Mouse (Mus musculus) telencephalon, adult 2 months (tissue): ENCODE measurements around the gene Tmco4.

Experiments
- DNase-seq: peaks from one replicate; pipeline ENCODE4 v3.0.0-alpha.2; 2011; ENCODE audit warnings: low read depth, low spot score

Tmco4 gene

DNA sequence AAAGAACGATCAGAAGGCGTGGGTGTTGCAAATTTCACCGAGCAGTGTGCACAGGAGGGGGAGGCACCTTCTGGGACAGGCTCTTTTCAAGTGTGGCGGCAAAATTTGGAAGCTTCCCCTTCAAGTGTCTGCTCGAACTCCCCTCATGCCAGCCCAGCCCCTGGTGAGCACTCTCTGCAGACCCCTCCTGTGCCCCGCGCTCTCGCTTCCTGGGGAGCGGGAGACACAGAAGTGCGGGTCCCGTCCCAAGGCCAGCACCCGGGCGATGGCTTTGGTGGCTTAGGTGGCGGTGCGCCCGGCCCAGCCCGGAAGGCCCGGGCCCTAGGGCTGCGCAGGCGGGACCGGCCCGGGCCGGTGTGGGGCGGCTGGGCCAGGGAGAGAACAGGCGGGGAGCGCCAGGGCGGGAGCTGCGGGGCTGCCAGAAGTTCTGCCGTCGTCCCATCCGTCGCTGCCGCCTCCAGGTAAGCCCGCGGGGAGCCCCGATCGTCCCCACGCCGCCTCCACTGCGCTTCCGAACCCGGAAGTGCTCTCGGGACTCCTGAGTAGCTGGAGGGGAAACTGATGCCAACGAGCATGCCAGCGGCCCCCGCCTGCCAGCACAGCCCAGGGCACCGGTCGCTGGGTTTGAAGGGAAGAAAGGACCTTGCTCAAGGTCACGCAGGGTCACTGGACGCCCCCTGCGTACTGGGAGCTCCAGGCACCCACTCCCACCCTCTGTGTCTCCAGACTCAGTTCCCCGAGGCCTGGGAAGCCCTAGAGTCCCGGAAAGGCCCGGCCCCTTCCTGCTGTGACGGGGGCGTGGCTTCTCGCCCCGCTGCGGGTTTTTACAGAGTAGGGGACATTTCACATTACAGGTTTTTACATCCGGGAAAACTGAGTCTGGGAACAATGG lies at the start of gene Tmco4:
Gene Tmco4, plus strand, starts transcription at position 62 of the 892 bp plus-strand sequence.
- DNase-seq, result no peak

- no peak for DNase-seq
These were observed 47.1 kb upstream of the Tmco4 start for GRCm38 (mm10) chr4:138925561-138925960.

DNA sequence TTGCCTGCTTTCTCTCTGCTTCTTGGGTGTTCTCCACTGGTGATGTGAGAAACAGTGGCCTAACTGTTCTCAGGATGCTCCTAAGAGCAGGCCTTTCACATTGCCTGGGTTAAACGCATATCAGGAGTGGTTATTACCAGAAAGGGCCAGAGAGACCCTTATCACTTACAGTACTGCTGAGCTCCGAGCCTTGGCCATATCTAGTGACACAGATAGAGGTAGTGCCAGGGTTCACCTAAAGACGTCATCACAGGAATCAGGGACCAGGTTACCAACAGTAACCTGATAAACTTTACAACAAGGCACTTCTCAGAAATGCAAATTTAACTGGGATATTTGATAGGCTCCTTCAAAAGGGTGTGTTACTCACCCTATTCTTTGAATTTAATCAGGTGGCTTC lies 38.8 kb upstream of the Tmco4 start:
- DNase-seq, result no peak

GRCm38 (mm10) chr4:138934456-138935145 lies 38.1 kb upstream of the Tmco4 start:
- DNase-seq, result no peak

DNA sequence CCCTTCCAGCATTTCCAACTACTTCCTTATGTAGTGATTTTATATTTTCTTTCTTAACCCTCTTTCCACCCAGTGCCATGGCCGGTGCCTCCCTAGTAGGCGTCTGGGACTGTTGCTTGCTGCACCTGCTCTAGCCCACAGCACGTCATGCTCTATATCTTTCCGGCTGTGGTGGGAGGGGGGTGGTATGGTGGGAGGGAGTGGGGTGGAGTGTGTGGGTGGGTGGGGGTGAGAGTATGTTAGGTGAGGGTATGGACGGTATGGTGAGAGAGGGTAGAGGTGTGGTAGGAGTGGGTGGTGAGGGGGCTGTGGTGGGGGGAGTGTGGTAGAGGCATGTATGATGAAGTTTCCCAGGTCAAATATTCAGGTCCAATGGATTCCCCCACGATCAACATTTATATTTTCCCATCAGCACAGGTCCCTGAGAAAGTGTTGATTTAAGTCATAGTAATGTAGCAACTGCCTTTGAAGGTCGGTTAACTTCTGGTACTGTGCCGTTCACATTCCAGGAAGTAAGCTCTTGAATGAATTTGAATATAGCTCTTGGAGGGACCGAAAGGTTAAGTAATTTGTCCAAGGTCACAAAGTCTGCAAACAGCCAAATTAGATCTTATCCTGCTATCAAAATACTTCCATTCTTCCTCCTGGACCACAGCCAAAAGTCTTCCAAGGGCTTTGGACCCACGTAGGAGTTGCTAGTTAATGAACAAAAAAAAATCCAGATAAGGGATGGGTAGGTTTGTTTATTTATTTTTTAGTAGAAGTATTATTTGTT lies 34.0 kb upstream of the Tmco4 start:
- DNase-seq, result no peak

DNA sequence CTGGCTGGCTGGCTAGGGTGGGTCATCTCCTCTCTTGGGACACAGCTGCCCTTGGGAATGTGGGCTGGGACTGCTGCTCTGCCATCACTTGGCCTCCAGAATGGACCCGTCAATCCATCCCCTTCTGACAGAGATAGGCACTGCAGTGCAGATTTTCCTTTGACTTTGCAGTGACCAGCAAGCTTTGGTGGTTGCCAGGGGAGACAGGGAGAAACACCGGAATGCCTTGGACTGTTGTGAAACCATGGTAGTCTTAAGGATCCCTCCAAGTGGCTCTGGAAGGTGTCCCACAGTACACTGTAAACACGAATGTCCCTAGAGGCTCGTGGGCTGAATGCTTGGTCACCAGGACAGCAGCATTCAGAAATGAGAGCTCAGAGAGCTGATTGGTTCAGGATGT lies 33.2 kb upstream of the Tmco4 start:
- no peak for DNase-seq

- DNase-seq, result no peak
These were observed 31.3 kb upstream of the Tmco4 start for GRCm38 (mm10) chr4:138941401-138941800.

DNA sequence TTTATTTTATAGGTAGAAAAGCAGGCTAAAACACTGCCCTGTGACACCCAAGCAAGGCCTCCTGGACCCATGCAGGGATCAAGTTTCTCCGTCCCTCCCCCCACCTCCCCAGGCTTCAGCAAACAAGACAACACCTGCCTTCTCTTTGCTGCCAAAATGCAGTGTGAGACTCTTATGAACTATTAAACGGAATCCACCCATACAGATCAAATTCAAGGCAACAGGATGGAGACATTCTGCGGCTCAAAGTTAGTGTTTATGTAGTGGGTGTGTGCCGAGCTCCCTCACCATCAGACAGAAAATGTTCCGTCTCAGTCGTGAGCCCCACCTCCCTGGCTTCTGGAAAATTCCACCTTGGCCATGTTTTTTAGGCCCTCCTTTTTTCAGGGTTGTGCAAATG lies 30.7 kb upstream of the Tmco4 start:
- no peak for DNase-seq

DNA sequence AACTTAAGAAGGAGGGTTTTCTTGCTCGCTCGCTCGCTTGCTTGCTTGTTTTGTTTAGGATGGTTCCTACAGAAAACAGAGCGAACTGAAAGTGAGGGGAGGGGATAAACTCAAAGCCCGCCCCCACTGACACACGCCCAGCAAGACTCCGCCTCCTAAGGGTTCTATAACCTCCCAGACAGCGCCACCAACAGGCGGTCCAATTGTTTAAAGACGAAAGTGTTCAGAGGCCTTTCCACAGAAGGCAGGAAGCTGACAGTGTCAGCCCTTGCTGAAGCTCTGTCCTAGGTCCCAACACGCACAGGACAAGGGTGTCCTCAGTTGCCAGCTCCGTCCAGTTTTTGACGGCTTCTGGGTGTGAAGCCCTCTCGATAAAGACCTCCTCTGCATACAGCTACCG lies 29.0 kb upstream of the Tmco4 start:
- peak; percentile 32 for DNase-seq

GRCm38 (mm10) chr4:138948257-138948656 lies 24.4 kb upstream of the Tmco4 start:
- no peak for DNase-seq

DNA sequence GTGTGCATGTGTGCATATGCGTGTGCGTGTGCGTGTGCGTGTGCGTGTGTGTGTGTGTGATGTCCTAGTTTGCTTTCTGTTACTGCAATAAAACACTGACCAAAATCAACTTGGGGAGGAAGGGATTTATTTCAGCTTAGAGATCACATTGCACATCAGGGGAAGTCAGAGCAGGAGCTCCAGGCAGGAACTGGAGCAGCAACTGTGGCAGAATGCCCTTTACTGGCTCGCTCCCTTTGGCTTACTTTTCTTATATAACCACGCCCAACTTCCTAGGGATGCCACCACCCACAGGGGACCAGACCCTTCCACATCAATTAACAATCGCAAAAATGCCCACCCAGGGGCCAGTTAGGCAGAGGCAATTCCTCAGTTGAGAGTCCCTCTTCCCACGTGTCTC lies 14.1 kb upstream of the Tmco4 start:
- no peak for DNase-seq

- peak; percentile 48 for DNase-seq
These were observed 13.6 kb upstream of the Tmco4 start for GRCm38 (mm10) chr4:138959120-138959519.

GRCm38 (mm10) chr4:138959926-138960325 lies 12.8 kb upstream of the Tmco4 start:
- DNase-seq, result peak; percentile 41

- no peak for DNase-seq
These were observed 10.0 kb upstream of the Tmco4 start for GRCm38 (mm10) chr4:138962719-138963118.

DNA sequence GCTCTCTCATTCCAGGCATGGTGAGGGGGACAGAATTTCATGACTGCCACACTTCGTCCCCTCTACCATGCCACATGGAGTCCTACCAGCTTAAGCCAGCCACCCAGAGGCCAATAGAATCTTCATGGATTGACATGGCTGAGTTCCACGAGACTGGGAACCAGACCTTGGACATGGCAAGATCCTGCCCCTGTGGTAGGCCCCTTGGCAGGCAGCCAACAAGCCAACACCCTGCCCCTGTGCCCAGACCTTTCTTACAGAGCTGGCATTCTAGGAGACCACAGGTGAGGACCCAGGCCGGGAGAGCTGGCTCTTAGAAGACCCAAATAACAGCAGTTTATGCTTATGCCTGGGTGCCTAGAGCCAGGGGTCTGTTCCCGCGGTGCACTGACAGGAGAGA lies 6.8 kb upstream of the Tmco4 start:
- no peak for DNase-seq

DNA sequence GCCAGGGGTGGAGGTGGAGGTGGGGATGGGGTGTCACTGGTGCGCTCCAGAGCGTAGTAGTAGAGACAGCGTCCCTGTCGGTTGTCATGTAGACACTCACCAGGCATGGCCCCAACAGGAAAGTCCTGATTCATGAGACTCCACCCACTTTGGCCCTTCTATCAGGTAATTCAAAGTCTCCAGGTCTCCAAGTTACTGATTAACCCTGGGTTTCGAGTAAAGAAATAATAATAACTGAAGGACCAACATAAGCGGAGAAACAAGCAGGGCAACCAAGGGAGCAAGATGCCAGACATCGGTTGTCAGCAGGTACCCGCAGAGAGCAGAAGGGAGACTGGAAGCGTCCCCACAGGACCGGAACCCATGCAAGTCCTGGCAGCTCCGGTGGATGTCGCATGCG lies 5.8 kb upstream of the Tmco4 start, which contains the start of gene Rnf186:
Gene Rnf186, plus strand, starts transcription at position 247 of the 400 bp plus-strand sequence.
- no peak for DNase-seq

GRCm38 (mm10) chr4:138967485-138967884 lies 5.2 kb upstream of the Tmco4 start:
- DNase-seq, result no peak

DNA sequence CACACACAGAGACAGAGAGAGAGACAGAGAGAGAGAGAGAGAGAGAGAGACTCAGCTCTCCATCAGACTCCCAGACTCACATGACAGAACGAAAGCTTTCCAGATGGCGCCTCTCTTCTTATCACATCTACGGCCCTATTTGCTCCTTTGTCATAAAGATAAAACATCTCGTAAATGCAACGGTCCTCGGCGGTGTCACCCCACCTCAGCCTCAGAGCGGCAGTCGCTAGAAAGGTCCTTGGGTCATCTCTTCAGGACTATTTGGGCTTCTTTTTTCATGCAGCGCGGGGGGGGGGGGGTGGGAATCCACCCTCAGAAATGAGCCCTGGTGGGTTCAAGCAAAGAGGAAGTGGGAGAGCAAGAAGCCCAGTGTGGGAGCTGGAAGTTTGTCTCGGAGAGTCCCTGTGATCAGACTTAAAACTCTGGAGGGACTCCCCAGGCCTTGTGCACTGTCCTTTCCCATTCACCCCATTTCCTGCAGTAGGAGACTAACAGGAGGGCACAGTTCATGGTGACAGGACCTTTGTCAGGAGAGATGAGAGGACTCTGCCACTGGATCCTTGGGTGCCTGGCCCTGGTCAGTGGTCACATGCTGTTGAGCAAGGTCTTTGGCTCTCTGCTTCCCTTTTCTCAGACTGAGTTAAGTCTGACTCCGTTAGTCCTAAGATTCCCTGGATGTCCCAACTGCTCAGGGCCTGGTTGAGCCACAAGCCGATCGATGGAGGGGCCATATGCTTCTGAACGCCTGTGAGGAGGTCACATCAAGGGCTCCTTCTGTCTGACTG lies 3.7 kb upstream of the Tmco4 start:
- no peak for DNase-seq

- no peak for DNase-seq
These were observed 3.0 kb upstream of the Tmco4 start for GRCm38 (mm10) chr4:138969736-138970135.

- DNase-seq, result no peak
These were observed 1.3 kb upstream of the Tmco4 start for GRCm38 (mm10) chr4:138971371-138971770.

- peak; percentile 44 for DNase-seq
These were observed 405 bp upstream of the Tmco4 start for GRCm38 (mm10) chr4:138972139-138972826.
